Mouse (Mus musculus) intestine, embryonic 15.5 days (tissue): ENCODE results near the gene Tec. TPM values are rescaled to one million over a fixed set of nuclear protein-coding genes. Genes with fewer than 3 reads are reported as not detected.

Experiments used
- ATAC-seq: fragments of 200-750 bp; cut with Nextera tagmentation; 2 replicates; pipeline ENCODE4 v1.8.0; 2017; ENCODE audit warnings: moderate TSS enrichment, moderate library complexity
- H3K27ac ChIP-seq: fragments of 300-500 bp; sonication (generic); 2 replicates; pipeline ENCODE4 v1.5.1; 2015; ENCODE audit warnings: mild to moderate bottlenecking, inconsistent platforms
- H3K27me3 ChIP-seq: fragments of 300-500 bp; sonication (generic); replicated peaks from 2 replicates; pipeline ENCODE4 v1.6.1; 2015; ENCODE audit warnings: inconsistent platforms
- H3K36me3 ChIP-seq: fragments of 300-500 bp; sonication (generic); 2 replicates; pipeline ENCODE4 v1.6.1; 2015; ENCODE audit warnings: inconsistent platforms
- H3K4me1 ChIP-seq: fragments of 300-500 bp; sonication (generic); replicated peaks from 2 replicates; pipeline ENCODE4 v1.6.1; 2015; ENCODE audit warnings: inconsistent platforms
- H3K4me2 ChIP-seq: fragments of 300-500 bp; sonication (generic); replicated peaks from 2 replicates; pipeline ENCODE4 v1.6.1; 2015; ENCODE audit warnings: mild to moderate bottlenecking, inconsistent platforms
- H3K4me3 ChIP-seq: fragments of 300-500 bp; sonication (generic); replicated peaks from 2 replicates; pipeline ENCODE4 v1.5.1; 2015; ENCODE audit warnings: inconsistent platforms
- H3K9ac ChIP-seq: fragments of 300-500 bp; sonication (generic); 2 replicates; pipeline ENCODE4 v1.6.1; 2015; ENCODE audit warnings: inconsistent platforms
- H3K9me3 ChIP-seq: fragments of 300-500 bp; sonication (generic); 2 replicates; pipeline ENCODE4 v1.6.1; 2016; ENCODE audit warnings: inconsistent platforms
- WGBS: fragments of 180-500 bp; shearing (Covaris S2); methylation state at CpG from one replicate; pipeline ENCODE4 v1.1.7; 2015; 5-methylcytosine and 5-hydroxymethylcytosine counted together
- polyA plus RNA-seq: library from polyadenylated mRNA; unstranded; fragments of >200 nt; fragmentation: Nextera tagmentation; extraction: Ambion mirVana; gene quantifications from 2 replicates; pipeline ENCODE4 v1.2.1, GENCODE M21; 2015

Tec gene
- polyA plus RNA-seq, 1 experiment from 2014 or later: 12.8 TPM

DNA sequence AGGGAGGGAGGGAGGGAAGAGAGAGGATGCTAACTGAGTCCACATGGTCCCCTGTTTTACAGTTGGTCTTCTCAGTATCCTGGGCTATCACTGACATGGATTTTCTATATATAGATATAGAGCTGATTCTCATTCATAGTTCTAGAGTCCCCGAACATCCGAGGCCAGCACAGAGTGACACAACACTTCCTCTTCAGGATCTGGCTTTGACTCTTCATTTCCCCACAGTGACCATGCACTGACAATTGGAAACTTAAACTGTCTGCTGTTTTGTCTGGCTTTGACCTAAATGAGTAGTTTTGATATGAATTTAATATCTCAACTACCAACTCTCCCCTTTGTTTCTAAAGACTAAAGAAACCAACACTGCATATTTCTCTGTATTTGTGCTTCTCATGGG, 144.9 kb downstream of the Tec start:
- Histone ChIP-seq H3K27ac (no peak overlapping the region), H3K36me3 (no peaks in the 10 kb centered on the region), H3K9ac (no peak overlapping the region), H3K4me2 (no peak overlapping the region), H3K4me3 (no peak overlapping the region), H3K4me1 (no peaks in the 10 kb centered on the region), H3K27me3 (no peaks in the 10 kb centered on the region), H3K9me3 (no peaks in the 10 kb centered on the region)
- ATAC-seq: no peak
- 83% methylated on average over 2 of the region's 2 CpGs for WGBS

GRCm38 (mm10) chr5:72720587-72720986, 147.7 kb downstream of the Tec start:
- ATAC-seq: no peak
- no peaks in the 10 kb centered on the region for H3K27me3 ChIP-seq
- H3K9ac ChIP-seq: no peak overlapping the region
- H3K4me3 ChIP-seq: no peak overlapping the region
- no peak overlapping the region for H3K27ac ChIP-seq
- 62% methylated on average over 7 of the region's 7 CpGs for WGBS
- H3K4me2 ChIP-seq: no peak overlapping the region
- H3K36me3 ChIP-seq: no peaks in the 10 kb centered on the region
- H3K4me1 ChIP-seq: no peaks in the 10 kb centered on the region
- H3K9me3 ChIP-seq: no peaks in the 10 kb centered on the region

GRCm38 (mm10) chr5:72710572-72711278, 157.6 kb downstream of the Tec start:
- no peaks in the 10 kb centered on the region for H3K4me1 ChIP-seq
- H3K27ac ChIP-seq: no peak overlapping the region
- H3K9ac ChIP-seq: no peak overlapping the region
- 21% methylated on average over 4 of the region's 4 CpGs for WGBS
- H3K9me3 ChIP-seq: no peaks in the 10 kb centered on the region
- no peak overlapping the region for H3K4me3 ChIP-seq
- ATAC-seq: peak; percentile 65
- no peaks in the 10 kb centered on the region for H3K36me3 ChIP-seq
- no peak overlapping the region for H3K4me2 ChIP-seq
- H3K27me3 ChIP-seq: no peaks in the 10 kb centered on the region

DNA sequence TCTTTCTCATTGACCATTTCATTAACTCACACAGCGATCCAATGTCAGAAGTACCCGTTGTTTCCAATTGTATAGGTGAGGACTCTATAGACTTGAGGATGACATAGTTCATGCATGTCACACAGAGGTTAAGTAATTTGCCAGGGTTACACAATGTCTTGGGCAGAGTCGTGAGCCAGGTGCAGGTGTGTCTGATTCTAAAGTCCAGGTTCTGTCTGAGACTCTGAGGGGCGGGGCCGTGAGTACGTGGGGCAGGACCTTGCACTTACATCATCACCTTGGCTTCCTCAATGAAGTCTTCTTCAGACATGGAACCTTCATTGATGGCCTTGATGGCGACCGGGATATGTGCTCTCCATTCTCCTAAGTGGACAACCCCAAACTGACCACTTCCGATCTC, 158.3 kb downstream of the Tec start:
- H3K9ac ChIP-seq: no peak overlapping the region
- no peak overlapping the region for H3K4me2 ChIP-seq
- no peaks in the 10 kb centered on the region for H3K4me1 ChIP-seq
- H3K27ac ChIP-seq: no peak overlapping the region
- WGBS: 77% methylated on average over 9 of the region's 9 CpGs
- H3K4me3 ChIP-seq: no peak overlapping the region
- ATAC-seq: peak; percentile 96
- H3K36me3 ChIP-seq: no peaks in the 10 kb centered on the region
- no peaks in the 10 kb centered on the region for H3K9me3 ChIP-seq
- no peaks in the 10 kb centered on the region for H3K27me3 ChIP-seq

DNA sequence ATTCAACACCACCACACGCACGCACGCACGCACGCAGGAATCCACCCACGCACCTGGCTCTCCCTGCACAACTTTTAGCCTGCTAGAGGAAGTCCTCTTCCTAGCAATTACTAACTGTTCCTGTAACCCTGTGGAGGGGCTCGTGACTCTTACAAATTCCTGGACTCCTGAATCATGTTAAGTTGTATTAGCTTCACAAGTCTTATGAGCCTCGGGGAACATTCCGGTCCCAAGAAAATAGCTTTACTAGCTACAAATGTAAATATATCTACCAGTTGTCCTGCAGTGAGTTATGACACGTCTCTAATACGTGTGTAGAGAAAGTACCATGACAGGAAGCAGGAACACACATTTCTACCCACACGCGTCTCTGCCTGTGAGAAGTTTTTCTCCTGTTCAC, 158.8 kb downstream of the Tec start:
- 68% methylated on average over 13 of the region's 13 CpGs for WGBS
- Histone ChIP-seq H3K27me3 (no peaks in the 10 kb centered on the region), H3K4me2 (no peak overlapping the region), H3K4me1 (no peaks in the 10 kb centered on the region), H3K36me3 (no peaks in the 10 kb centered on the region), H3K27ac (no peak overlapping the region), H3K9me3 (no peaks in the 10 kb centered on the region), H3K4me3 (no peak overlapping the region), H3K9ac (no peak overlapping the region)
- no peak; the same call in none of the 2 replicates for ATAC-seq

GRCm38 (mm10) chr5:72706722-72707121, 161.6 kb downstream of the Tec start:
- Histone ChIP-seq H3K4me1 (no peaks in the 10 kb centered on the region), H3K27ac (no peak overlapping the region), H3K9me3 (no peaks in the 10 kb centered on the region), H3K9ac (no peak overlapping the region), H3K4me3 (no peak overlapping the region), H3K27me3 (no peaks in the 10 kb centered on the region), H3K4me2 (no peak overlapping the region), H3K36me3 (no peaks in the 10 kb centered on the region)
- ATAC-seq: no peak
- 68% methylated on average over 10 of the region's 10 CpGs for WGBS

DNA sequence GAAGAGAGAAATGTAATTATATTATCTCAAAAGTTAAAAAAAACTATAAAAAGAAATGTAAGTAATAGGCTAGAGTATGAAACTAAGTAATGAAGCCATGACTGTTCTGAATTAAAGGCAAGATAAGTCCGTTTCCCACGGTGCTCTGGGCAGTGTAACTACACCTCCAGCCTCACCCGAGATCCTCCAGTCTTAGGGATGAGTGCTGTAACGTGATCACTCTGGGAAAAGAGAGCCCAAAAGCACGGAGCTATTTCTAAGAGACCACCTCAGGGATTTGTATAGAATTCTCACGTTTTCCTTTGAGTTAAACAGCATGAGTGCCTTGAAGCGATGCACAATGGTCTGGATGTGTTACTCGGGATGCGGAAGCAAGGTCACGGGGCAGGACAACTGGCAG, 162.2 kb downstream of the Tec start:
- H3K4me3 ChIP-seq: no peak overlapping the region
- no peak overlapping the region for H3K27ac ChIP-seq
- no peak overlapping the region for H3K9ac ChIP-seq
- ATAC-seq: no peak
- no peaks in the 10 kb centered on the region for H3K4me1 ChIP-seq
- WGBS: 61% methylated on average over 10 of the region's 10 CpGs
- H3K36me3 ChIP-seq: no peaks in the 10 kb centered on the region
- no peaks in the 10 kb centered on the region for H3K27me3 ChIP-seq
- no peaks in the 10 kb centered on the region for H3K9me3 ChIP-seq
- H3K4me2 ChIP-seq: no peak overlapping the region

Other genes with a start within 250 kb of the Tec start
- gene Cnga1, start 224.2 kb downstream of the Tec start, polyA plus RNA-seq: 0.06 TPM in 1 of 2 replicates, not detected in the other
- gene Nipal1, start 220.7 kb downstream of the Tec start, polyA plus RNA-seq: 30.5 and 31.6 TPM in 2 replicates
- 0.39 and 0.57 TPM in 2 replicates for gene Txk, start 115.7 kb downstream of the Tec start, polyA plus RNA-seq
- gene Slain2, start 45.8 kb upstream of the Tec start, polyA plus RNA-seq: 11.9 and 12.9 TPM in 2 replicates
- gene Gm10135, start 106.2 kb upstream of the Tec start, polyA plus RNA-seq: not detected in 2 replicates
- 10.4 and 12.4 TPM in 2 replicates for gene Slc10a4, start 138.4 kb upstream of the Tec start, polyA plus RNA-seq